Mouse (Mus musculus) MEL (cell line): ENCODE measurements around the gene Chmp1a.

ENCODE experiments used
- BHLHE40 ChIP-seq: IDR thresholded peaks from 2 replicates; pipeline ENCODE4 v1.6.1; 2012; ENCODE audit warnings: low read depth, mild to moderate bottlenecking, inconsistent platforms, low read length, improper control_type of control experiment, borderline replicate concordance
- CTCF ChIP-seq, 3 experiments: IDR thresholded peaks in 2 of 3; conservative IDR thresholded peaks in 1 of 3; 2 replicates each; pipeline ENCODE4 v1.5.1; 2011 to 2012; ENCODE audit warnings: low read length in 3 of 3, low read depth in 2 of 3, mild to moderate bottlenecking in 2 of 3, improper control_type of control experiment in 1 of 3, inconsistent platforms in 1 of 3, mixed read lengths in 1 of 3, moderate library complexity in 1 of 3; ENCODE audit not compliant: control insufficient read depth in 1 of 3, insufficient read depth in 1 of 3, poor library complexity in 1 of 3, severe bottlenecking in 1 of 3
- ELF1 ChIP-seq: IDR thresholded peaks from 2 replicates; pipeline ENCODE4 v1.6.1; 2014; ENCODE audit warnings: low read depth, mild to moderate bottlenecking, inconsistent platforms, low read length, improper control_type of control experiment, moderate library complexity
- EP300 ChIP-seq, 2 experiments: IDR thresholded peaks; 2 replicates each; pipeline ENCODE4 v1.6.1; 2011; ENCODE audit warnings: improper control_type of control experiment in 2 of 2, low read length in 2 of 2, low read depth in 1 of 2, mild to moderate bottlenecking in 1 of 2
- ETS1 ChIP-seq: IDR thresholded peaks from 2 replicates; pipeline ENCODE4 v1.6.1; 2012; ENCODE audit warnings: low read depth, mild to moderate bottlenecking, inconsistent platforms, low read length, improper control_type of control experiment, moderate library complexity
- GABPA ChIP-seq: IDR thresholded peaks from 2 replicates; pipeline ENCODE4 v1.6.1; 2012; ENCODE audit warnings: low read depth, mild to moderate bottlenecking, inconsistent platforms, low read length, improper control_type of control experiment, moderate library complexity
- HCFC1 ChIP-seq: IDR thresholded peaks from 2 replicates; pipeline ENCODE4 v1.6.1; 2012; ENCODE audit warnings: low read depth, mild to moderate bottlenecking, inconsistent platforms, low read length, improper control_type of control experiment, moderate library complexity
- MEF2A ChIP-seq: IDR thresholded peaks from 2 replicates; pipeline ENCODE4 v1.6.1; 2014; ENCODE audit warnings: low read depth, mild to moderate bottlenecking, inconsistent platforms, low read length, improper control_type of control experiment; ENCODE audit not compliant: poor library complexity, insufficient replicate concordance, severe bottlenecking; ENCODE audit errors: extremely low read depth
- POLR2A ChIP-seq, 2 experiments: IDR thresholded peaks; 2 replicates each; pipeline ENCODE4 v1.6.1; 2011 to 2012; ENCODE audit warnings: low read length in 2 of 2, mild to moderate bottlenecking in 2 of 2, control low read depth in 1 of 2, improper control_type of control experiment in 1 of 2, low read depth in 1 of 2, moderate library complexity in 1 of 2; ENCODE audit not compliant: control insufficient read depth in 1 of 2, insufficient read depth in 1 of 2, poor library complexity in 1 of 2
- POLR2AphosphoS2 ChIP-seq: IDR thresholded peaks from 2 replicates; pipeline ENCODE4 v1.6.1; 2011; ENCODE audit warnings: low read length, improper control_type of control experiment
- RAD21 ChIP-seq: IDR thresholded peaks from 2 replicates; pipeline ENCODE4 v1.6.1; 2011; ENCODE audit warnings: mild to moderate bottlenecking, low read depth, low read length, improper control_type of control experiment
- TCF12 ChIP-seq: IDR thresholded peaks from 2 replicates; pipeline ENCODE4 v1.6.1; 2014; ENCODE audit warnings: low read depth, mild to moderate bottlenecking, inconsistent platforms, low read length, improper control_type of control experiment, moderate library complexity
- USF1 ChIP-seq: IDR thresholded peaks from 2 replicates; pipeline ENCODE4 v1.6.1; 2014; ENCODE audit warnings: low read depth, mild to moderate bottlenecking, inconsistent platforms, low read length, improper control_type of control experiment, moderate library complexity
- USF2 ChIP-seq, 2 experiments: IDR thresholded peaks; 2 replicates each; pipeline ENCODE4 v1.6.1; 2011 to 2012; ENCODE audit warnings: improper control_type of control experiment in 2 of 2, low read length in 2 of 2, borderline replicate concordance in 1 of 2, inconsistent platforms in 1 of 2, low read depth in 1 of 2, mild to moderate bottlenecking in 1 of 2; ENCODE audit not compliant: insufficient read depth in 1 of 2

- no peak for TF ChIP-seq USF1
- TF ChIP-seq GABPA: no peak
- TF ChIP-seq CTCF (IDR thresholded peaks at IDR 0.05 in 2 of 3, conservative IDR thresholded peaks at IDR 0.05 in 1 of 3; ENCODE audit: control insufficient read depth in 1 of 3, insufficient read depth in 1 of 3, low read depth in 2 of 3, low read length in 3 of 3, poor library complexity in 1 of 3, severe bottlenecking in 1 of 3): no peak
- TF ChIP-seq MEF2A: no peak
- TF ChIP-seq POLR2AphosphoS2: no peak
- TF ChIP-seq ETS1: no peak
- no peak for TF ChIP-seq RAD21
- TF ChIP-seq USF2 (IDR thresholded peaks at IDR 0.05; ENCODE audit: borderline replicate concordance in 1 of 2, insufficient read depth in 1 of 2, low read depth in 1 of 2, low read length in 2 of 2): no peak
- no peak for TF ChIP-seq TCF12
- TF ChIP-seq EP300 (IDR thresholded peaks at IDR 0.05; ENCODE audit: low read depth in 1 of 2, low read length in 2 of 2): no peak
- no peak for TF ChIP-seq POLR2A (IDR thresholded peaks at IDR 0.05; ENCODE audit: control insufficient read depth in 1 of 2, insufficient read depth in 1 of 2, low read depth in 1 of 2, low read length in 2 of 2, poor library complexity in 1 of 2)
- no peak for TF ChIP-seq BHLHE40
- TF ChIP-seq HCFC1: no peak
- no peak for TF ChIP-seq ELF1
These were observed 15.9 kb upstream of the Chmp1a start for GRCm38 (mm10) chr8:123228416-123228815.
